Mouse (Mus musculus) hindbrain, embryonic 14.5 days (tissue): ENCODE measurements around the gene Oprm1. TPM values are rescaled to one million over a fixed set of nuclear protein-coding genes. Genes with fewer than 3 reads are reported as not detected.
A peak's percentile ranks its signal among the peaks of the same experiment; 100 is the strongest.

Source experiments
- ATAC-seq: fragments of 200-750 bp; cut with Nextera tagmentation; 2 replicates; pipeline ENCODE4 v1.8.0; 2017; ENCODE audit warnings: moderate number of reproducible peaks, mild to moderate bottlenecking, moderate TSS enrichment, moderate library complexity; ENCODE audit not compliant: low FRiP score
- DNase-seq: peaks from one replicate; pipeline ENCODE4 v3.0.0-alpha.2; 2015; ENCODE audit warnings: low spot score
- H3K27ac ChIP-seq: fragments of 300-500 bp; sonication (generic); 2 replicates; pipeline ENCODE4 v1.5.1; 2014; ENCODE audit warnings: mild to moderate bottlenecking, moderate library complexity
- H3K27me3 ChIP-seq: fragments of 300-500 bp; sonication (generic); 2 replicates; pipeline ENCODE4 v1.6.1; 2014; ENCODE audit warnings: mild to moderate bottlenecking, low read length, mixed read lengths; ENCODE audit not compliant: control insufficient read depth, insufficient read depth
- H3K36me3 ChIP-seq: fragments of 300-500 bp; sonication (generic); replicated peaks from 2 replicates; pipeline ENCODE4 v1.6.1; 2014; ENCODE audit not compliant: control insufficient read depth, insufficient read depth
- H3K4me1 ChIP-seq: fragments of 300-500 bp; sonication (generic); replicated peaks from 2 replicates; pipeline ENCODE4 v1.6.1; 2014; ENCODE audit warnings: antibody characterized with exemption, low read length, mixed read lengths; ENCODE audit not compliant: control insufficient read depth, insufficient read depth
- H3K4me2 ChIP-seq: fragments of 300-500 bp; sonication (generic); replicated peaks from 2 replicates; pipeline ENCODE4 v1.6.1; 2014; ENCODE audit warnings: mild to moderate bottlenecking, moderate library complexity
- H3K4me3 ChIP-seq: fragments of 300-500 bp; sonication (generic); replicated peaks from 2 replicates; pipeline ENCODE4 v1.5.1; 2014; ENCODE audit warnings: mild to moderate bottlenecking, low read length
- H3K9ac ChIP-seq: fragments of 300-500 bp; sonication (generic); 2 replicates; pipeline ENCODE4 v1.6.1; 2014
- H3K9me3 ChIP-seq: fragments of 300-500 bp; sonication (generic); 2 replicates; pipeline ENCODE4 v1.6.1; 2016; ENCODE audit warnings: low read length; ENCODE audit not compliant: control insufficient read depth
- WGBS: fragments of 180-500 bp; shearing (Covaris S2); extraction: QIAGEN DNeasy Blood & Tissue Kit; methylation state at CpG from one replicate; pipeline ENCODE4 v1.1.7; 2014; 5-methylcytosine and 5-hydroxymethylcytosine counted together
- polyA plus RNA-seq: library from polyadenylated mRNA; unstranded; fragments of >200 nt; fragmentation: Nextera tagmentation; extraction: Ambion mirVana; gene quantifications from 2 replicates; pipeline ENCODE4 v1.2.1, GENCODE M21; 2014

The Oprm1 gene
- polyA plus RNA-seq, 1 experiment from 2014 or later, result 3.6 TPM

- H3K9ac ChIP-seq, result no peak overlapping the region
- H3K4me1 ChIP-seq, result 0 out of 2 replicates have a peak, but pooled peaks cover 9% of the 10 kb centered on the region
- peak overlapping the region; percentile 25 for H3K4me2 ChIP-seq
- 4% methylated on average over 6 of the region's 6 CpGs for WGBS
- ATAC-seq, result peak; percentile 77
- H3K27me3 ChIP-seq, result no peaks in the 10 kb centered on the region
- H3K9me3 ChIP-seq, result no peaks in the 10 kb centered on the region
- peak; percentile 81 for DNase-seq
- H3K27ac ChIP-seq, result peak overlapping the region; percentile 77
- no peaks in the 10 kb centered on the region for H3K36me3 ChIP-seq
- H3K4me3 ChIP-seq, result no peak overlapping the region
Observed at GRCm38 (mm10) chr10:6916545-6917257, 158.4 kb downstream of the Oprm1 start.

- Histone ChIP-seq H3K27me3 (no peaks in the 10 kb centered on the region), H3K4me1 (no peaks in the 10 kb centered on the region), H3K9me3 (no peaks in the 10 kb centered on the region), H3K4me2 (no peak overlapping the region), H3K4me3 (no peak overlapping the region), H3K9ac (no peak overlapping the region), H3K27ac (no peak overlapping the region), H3K36me3 (no peaks in the 10 kb centered on the region)
- 89% methylated on average over 2 of the region's 2 CpGs for WGBS
- ATAC-seq (no peak), DNase-seq (no peak)
Observed at GRCm38 (mm10) chr10:6926724-6927123, 168.4 kb downstream of the Oprm1 start.

- no peaks in the 10 kb centered on the region for H3K9me3 ChIP-seq
- ATAC-seq (no peak), DNase-seq (no peak)
- no peak overlapping the region for H3K4me2 ChIP-seq
- H3K27me3 ChIP-seq, result no peaks in the 10 kb centered on the region
- H3K4me3 ChIP-seq, result no peak overlapping the region
- no peaks in the 10 kb centered on the region for H3K4me1 ChIP-seq
- no peak overlapping the region for H3K27ac ChIP-seq
- H3K9ac ChIP-seq, result no peak overlapping the region
- 90% methylated on average over 4 of the region's 4 CpGs for WGBS
- no peaks in the 10 kb centered on the region for H3K36me3 ChIP-seq
Observed at GRCm38 (mm10) chr10:6927600-6928223, 169.4 kb downstream of the Oprm1 start.

- Histone ChIP-seq H3K4me3 (no peak overlapping the region), H3K4me2 (no peak overlapping the region), H3K27ac (no peak overlapping the region), H3K9ac (no peak overlapping the region), H3K4me1 (no peaks in the 10 kb centered on the region), H3K27me3 (no peaks in the 10 kb centered on the region), H3K36me3 (no peaks in the 10 kb centered on the region), H3K9me3 (no peaks in the 10 kb centered on the region)
- 63% methylated on average over 1 of the region's 1 CpGs for WGBS
- no peak for DNase-seq
- no peak for ATAC-seq
Observed at GRCm38 (mm10) chr10:6928905-6929304, 170.6 kb downstream of the Oprm1 start.

- Histone ChIP-seq H3K4me1 (no peaks in the 10 kb centered on the region), H3K27ac (no peak overlapping the region), H3K9ac (no peak overlapping the region), H3K9me3 (no peaks in the 10 kb centered on the region), H3K4me2 (no peak overlapping the region), H3K27me3 (no peaks in the 10 kb centered on the region), H3K36me3 (no peaks in the 10 kb centered on the region), H3K4me3 (no peak overlapping the region)
- WGBS, result 88% methylated on average over 1 of the region's 1 CpGs
- ATAC-seq (no peak), DNase-seq (no peak)
Observed at GRCm38 (mm10) chr10:6930398-6930797, 172.1 kb downstream of the Oprm1 start.

- WGBS, result 75% methylated on average over 2 of the region's 2 CpGs
- no peak for DNase-seq
- Histone ChIP-seq H3K9ac (no peak overlapping the region), H3K9me3 (no peaks in the 10 kb centered on the region), H3K4me3 (no peak overlapping the region), H3K4me2 (no peak overlapping the region), H3K27ac (no peak overlapping the region), H3K4me1 (no peaks in the 10 kb centered on the region), H3K36me3 (no peaks in the 10 kb centered on the region), H3K27me3 (no peaks in the 10 kb centered on the region)
- ATAC-seq, result no peak
Observed at GRCm38 (mm10) chr10:6930889-6931288, 172.6 kb downstream of the Oprm1 start.

GRCm38 (mm10) chr10:6934776-6935175 is 176.5 kb downstream of the Oprm1 start:
- no peak overlapping the region for H3K27ac ChIP-seq
- DNase-seq (no peak), ATAC-seq (no peak)
- no peaks in the 10 kb centered on the region for H3K27me3 ChIP-seq
- 61% methylated on average over 3 of the region's 3 CpGs for WGBS
- no peaks in the 10 kb centered on the region for H3K36me3 ChIP-seq
- no peak overlapping the region for H3K4me3 ChIP-seq
- no peak overlapping the region for H3K4me2 ChIP-seq
- H3K9me3 ChIP-seq, result no peaks in the 10 kb centered on the region
- no peak overlapping the region for H3K9ac ChIP-seq
- no peaks in the 10 kb centered on the region for H3K4me1 ChIP-seq

GRCm38 (mm10) chr10:6936671-6937425 is 178.5 kb downstream of the Oprm1 start:
- ATAC-seq (no peak), DNase-seq (no peak)
- H3K9me3 ChIP-seq, result no peaks in the 10 kb centered on the region
- H3K9ac ChIP-seq, result no peak overlapping the region
- H3K27me3 ChIP-seq, result no peaks in the 10 kb centered on the region
- no peak overlapping the region for H3K27ac ChIP-seq
- H3K4me3 ChIP-seq, result no peak overlapping the region
- no peak overlapping the region for H3K4me2 ChIP-seq
- no peaks in the 10 kb centered on the region for H3K36me3 ChIP-seq
- no peaks in the 10 kb centered on the region for H3K4me1 ChIP-seq
- WGBS, result 89% methylated on average over 4 of the region's 4 CpGs

- DNase-seq (no peak), ATAC-seq (no peak)
- no peaks in the 10 kb centered on the region for H3K36me3 ChIP-seq
- no peaks in the 10 kb centered on the region for H3K4me1 ChIP-seq
- no peak overlapping the region for H3K27ac ChIP-seq
- no peaks in the 10 kb centered on the region for H3K9me3 ChIP-seq
- H3K4me3 ChIP-seq, result no peak overlapping the region
- no peak overlapping the region for H3K4me2 ChIP-seq
- H3K27me3 ChIP-seq, result no peaks in the 10 kb centered on the region
- no peak overlapping the region for H3K9ac ChIP-seq
- 79% methylated on average over 1 of the region's 1 CpGs for WGBS
Observed at GRCm38 (mm10) chr10:6953115-6953514, 194.8 kb downstream of the Oprm1 start.
